In genomic region chr7:38271859-38272258, GRCm38 (mm10) we compare ENCODE assay signal across 8 mouse cellular contexts. TPM values are rescaled to one million over a fixed set of nuclear protein-coding genes. Genes with fewer than 3 reads are reported as not detected.
DNase-seq lines count a peak whose midpoint lies in the region; ATAC-seq and TF ChIP-seq lines count a peak whose summit lies in the region.

No protein-coding gene starts in this region.

- no peak for TF ChIP-seq CTCF in cortical plate, adult 2 months (IDR thresholded peaks at IDR 0.05; ENCODE audit: extremely low read depth, insufficient read depth, low read length)
- TF ChIP-seq CTCF in thymus, adult 2 months (IDR thresholded peaks at IDR 0.05; ENCODE audit: borderline replicate concordance, control insufficient read depth, extremely low read depth, insufficient read depth, low read length, poor library complexity) = no peak

- peak overlapping the region; percentile 76 for H3K4me3 ChIP-seq in kidney, embryonic 15.5 days (replicated peaks)
- H3K4me3 ChIP-seq in cortical plate, adult 2 months (ENCODE audit: insufficient read depth, low read length) = peak overlapping the region; percentile 94; the same call in 1 of the 2 replicates
- H3K4me3 ChIP-seq in hindbrain, embryonic 14.5 days (replicated peaks; ENCODE audit: low read length) = peak overlapping the region; percentile 81
- peak overlapping the region; percentile 62 for H3K4me3 ChIP-seq in midbrain, embryonic 15.5 days
- no peak overlapping the region for H3K4me3 ChIP-seq in thymus, adult 2 months (ENCODE audit: control insufficient read depth, insufficient read depth, low read length)

- no peak for TF ChIP-seq POLR2A in cortical plate, adult 2 months (IDR thresholded peaks at IDR 0.05; ENCODE audit: extremely low read depth, insufficient read depth, low read length)
- no peak for TF ChIP-seq POLR2A in thymus, adult 2 months (IDR thresholded peaks at IDR 0.05; ENCODE audit: control insufficient read depth, extremely low read depth, insufficient read depth, low read length, poor library complexity)

- peak overlapping the region; percentile 88 for H3K4me2 ChIP-seq in kidney, embryonic 15.5 days
- peak overlapping the region; percentile 97 for H3K4me2 ChIP-seq in hindbrain, embryonic 14.5 days (replicated peaks)
- H3K4me2 ChIP-seq in midbrain, embryonic 15.5 days = peak overlapping the region; percentile 68

- H3K36me3 ChIP-seq in kidney, embryonic 15.5 days = peaks cover 19% of the 10 kb centered on the region
- H3K36me3 ChIP-seq in hindbrain, embryonic 14.5 days (replicated peaks; ENCODE audit: control insufficient read depth, insufficient read depth) = peaks cover 8% of the 10 kb centered on the region
- peaks cover 7% of the 10 kb centered on the region; the same call in 1 of the 2 replicates for H3K36me3 ChIP-seq in midbrain, embryonic 15.5 days (replicated peaks)
- peaks cover 5% of the 10 kb centered on the region; the same call in 1 of the 2 replicates for H3K36me3 ChIP-seq in thymus, adult 2 months (ENCODE audit: control insufficient read depth, insufficient read depth, low read length)

- DNase-seq in kidney, adult 18-20 months = no peak
- DNase-seq in hindbrain, embryonic 14.5 days (ENCODE audit: low spot score) = no peak
- DNase-seq in thymus, adult 2 months = no peak
- DNase-seq in right cerebral cortex, postnatal 25 days = no peak
- DNase-seq in ovary, postnatal 36 days (ENCODE audit: low spot score) = no peak

- peak; percentile 46 for ATAC-seq in kidney, embryonic 15.5 days (replicated peaks; ENCODE audit: low FRiP score)
- ATAC-seq in hindbrain, embryonic 14.5 days (ENCODE audit: low FRiP score) = peak; percentile 25; the same call in 1 of the 2 replicates
- peak; percentile 57 for ATAC-seq in midbrain, embryonic 15.5 days (replicated peaks)

- H3K27me3 ChIP-seq in kidney, embryonic 15.5 days = no peaks in the 10 kb centered on the region
- H3K27me3 ChIP-seq in hindbrain, embryonic 14.5 days (ENCODE audit: control insufficient read depth, insufficient read depth, low read length) = no peaks in the 10 kb centered on the region
- no peaks in the 10 kb centered on the region for H3K27me3 ChIP-seq in midbrain, embryonic 15.5 days (replicated peaks)
- H3K27me3 ChIP-seq in thymus, adult 2 months (ENCODE audit: control insufficient read depth, insufficient read depth, low read length) = no peaks in the 10 kb centered on the region

- H3K9ac ChIP-seq in kidney, embryonic 15.5 days = peak overlapping the region; percentile 73
- H3K9ac ChIP-seq in hindbrain, embryonic 14.5 days = peak overlapping the region; percentile 83
- H3K9ac ChIP-seq in midbrain, embryonic 15.5 days = peak overlapping the region; percentile 63

- WGBS in kidney, embryonic 15.5 days = 13% methylated on average over 4 of the region's 4 CpGs
- 9% methylated on average over 4 of the region's 4 CpGs for whole genome bisulfite sequencing in hindbrain, embryonic 14.5 days
- WGBS in midbrain, embryonic 15.5 days = 13% methylated on average over 4 of the region's 4 CpGs
- 7% methylated on average over 4 of the region's 4 CpGs for WGBS in thymus, adult 2 months

- H3K9me3 ChIP-seq in kidney, embryonic 15.5 days (replicated peaks) = no peaks in the 10 kb centered on the region
- no peaks in the 10 kb centered on the region for H3K9me3 ChIP-seq in hindbrain, embryonic 14.5 days (ENCODE audit: control insufficient read depth, low read length)
- no peaks in the 10 kb centered on the region for H3K9me3 ChIP-seq in midbrain, embryonic 15.5 days

- H3K27ac ChIP-seq in kidney, embryonic 15.5 days = no peak overlapping the region
- H3K27ac ChIP-seq in cortical plate, adult 2 months (ENCODE audit: insufficient read depth, low read length) = no peak overlapping the region
- H3K27ac ChIP-seq in hindbrain, embryonic 14.5 days = peak overlapping the region; percentile 81; the same call in 1 of the 2 replicates
- no peak overlapping the region for H3K27ac ChIP-seq in midbrain, embryonic 15.5 days
- no peak overlapping the region for H3K27ac ChIP-seq in thymus, adult 2 months (ENCODE audit: control insufficient read depth, insufficient read depth, low read length)

- peaks cover 13% of the 10 kb centered on the region for H3K4me1 ChIP-seq in kidney, embryonic 15.5 days
- H3K4me1 ChIP-seq in cortical plate, adult 2 months (ENCODE audit: control insufficient read depth, insufficient read depth, low read length) = peaks cover 4% of the 10 kb centered on the region
- H3K4me1 ChIP-seq in hindbrain, embryonic 14.5 days (replicated peaks; ENCODE audit: control insufficient read depth, insufficient read depth, low read length) = peaks cover 16% of the 10 kb centered on the region
- H3K4me1 ChIP-seq in midbrain, embryonic 15.5 days = peaks cover 17% of the 10 kb centered on the region
- H3K4me1 ChIP-seq in thymus, adult 2 months (replicated peaks; ENCODE audit: control insufficient read depth, insufficient read depth, low read length) = peaks cover 8% of the 10 kb centered on the region

RNA-seq across cellular contexts. Expression of gene Pop4, which starts 0.6 kb away (rescaled TPM):
- polyA plus RNA-seq in kidney, embryonic 15.5 days (2015; fragmentation: Nextera tagmentation; extraction: Ambion mirVana) = 64.8 and 66.3 TPM in 2 replicates
- 31.7 and 32.6 TPM in 2 replicates for polyA plus RNA-seq in cortical plate, adult 2 months (2012; rRNA removed)
- 77.8 and 81.9 TPM in 2 replicates for polyA plus RNA-seq in hindbrain, embryonic 14.5 days (2014; fragmentation: Nextera tagmentation; extraction: Ambion mirVana)
- 74.5 and 77.4 TPM in 2 replicates for polyA plus RNA-seq in midbrain, embryonic 15.5 days (2015; fragmentation: Nextera tagmentation; extraction: Ambion mirVana)
- polyA plus RNA-seq in thymus, adult 2 months (2012; rRNA removed) = 16.8 and 17.8 TPM in 2 replicates

RNA-seq across cellular contexts. Expression of gene Plekhf1, which starts 44.0 kb away (rescaled TPM):
- 5.0 and 5.4 TPM in 2 replicates for polyA plus RNA-seq in kidney, embryonic 15.5 days (2015; fragmentation: Nextera tagmentation; extraction: Ambion mirVana)
- polyA plus RNA-seq in cortical plate, adult 2 months (2012; rRNA removed) = 1.6 and 1.8 TPM in 2 replicates
- polyA plus RNA-seq in hindbrain, embryonic 14.5 days (2014; fragmentation: Nextera tagmentation; extraction: Ambion mirVana) = 0.66 and 0.90 TPM in 2 replicates
- polyA plus RNA-seq in midbrain, embryonic 15.5 days (2015; fragmentation: Nextera tagmentation; extraction: Ambion mirVana) = 0.48 and 0.72 TPM in 2 replicates
- 5.8 and 6.2 TPM in 2 replicates for polyA plus RNA-seq in thymus, adult 2 months (2012; rRNA removed)
